Mouse (Mus musculus) lung, postnatal 36 days (tissue): Measurements from ENCODE around the gene Gm20388.
"Not testable (repeated sequence)": the region's sequence is repeated elsewhere in the genome, so short reads cannot be mapped to it uniquely, and the experiment has no call there.

ENCODE experiments used
- DNase-seq: peaks from one replicate; pipeline ENCODE4 v3.0.0; 2022; ENCODE audit warnings: mixed read lengths

Gm20388 gene

DNA sequence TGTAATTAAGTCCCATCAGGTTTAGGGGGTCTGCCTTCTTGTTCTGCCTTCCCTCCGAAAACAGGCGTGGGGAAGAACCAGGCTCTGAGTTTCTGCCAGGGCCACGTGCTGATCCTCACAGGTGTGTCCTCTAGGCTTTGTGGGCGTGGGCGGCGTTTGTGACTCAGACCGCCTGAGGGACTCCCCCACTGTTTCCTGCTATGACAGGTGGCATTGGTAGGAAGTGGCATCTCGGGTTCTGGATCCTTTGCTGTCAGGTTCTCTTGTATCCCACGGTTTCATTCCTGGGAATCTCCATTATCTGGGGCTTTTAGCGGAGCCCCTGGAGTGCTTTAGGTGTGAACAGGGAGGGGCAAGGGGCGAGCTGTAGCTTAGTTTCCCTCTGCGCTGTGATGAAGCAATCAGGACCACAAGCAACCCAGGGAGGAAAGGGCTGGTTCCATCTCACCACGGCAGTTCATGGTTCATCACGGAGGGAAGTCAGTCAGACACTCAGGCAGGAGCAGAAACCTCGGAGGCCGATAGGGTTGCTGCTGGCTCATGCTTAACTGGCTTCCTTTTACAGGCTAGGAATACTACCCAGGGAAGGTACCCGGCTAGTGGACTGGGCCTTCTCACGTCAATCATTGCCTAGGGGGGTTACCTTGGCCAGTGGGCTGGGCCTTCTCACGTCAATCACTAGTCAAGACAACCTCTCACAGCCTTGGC, 791.3 kb downstream of the Gm20388 start:
- no peak for DNase-seq

- DNase-seq, result peak; percentile 52
Observed at GRCm38 (mm10) chr8:120704203-120704602, 793.6 kb downstream of the Gm20388 start.

DNA sequence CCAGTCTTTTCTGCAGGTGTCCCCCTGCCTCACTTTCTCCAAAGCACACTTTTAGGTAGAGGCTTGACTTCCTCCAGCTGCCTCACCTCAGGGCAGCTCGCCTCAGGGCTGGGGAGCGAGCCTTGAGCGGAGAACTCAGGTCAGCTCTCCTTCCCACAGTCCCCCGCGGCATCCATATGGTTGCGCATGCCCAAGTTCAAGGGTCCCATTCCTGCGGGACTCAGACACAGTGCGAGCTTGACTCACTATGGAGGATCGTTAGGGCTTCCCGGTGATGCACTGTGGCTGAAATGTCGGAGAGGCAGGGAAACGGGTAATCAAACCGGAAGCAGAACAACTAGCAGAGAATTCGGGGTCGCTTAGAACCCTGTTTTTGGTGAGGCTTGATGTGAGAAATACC, 794.5 kb downstream of the Gm20388 start:
- no peak for DNase-seq

GRCm38 (mm10) chr8:120706193-120706592, 795.6 kb downstream of the Gm20388 start:
- no peak for DNase-seq

- DNase-seq, result no peak
Observed at GRCm38 (mm10) chr8:120709176-120709575, 798.5 kb downstream of the Gm20388 start.

- no peak for DNase-seq
Observed at GRCm38 (mm10) chr8:120715200-120715599, 804.6 kb downstream of the Gm20388 start.

- no peak for DNase-seq
Observed at GRCm38 (mm10) chr8:120715996-120716680, 805.5 kb downstream of the Gm20388 start.

- DNase-seq, result no peak
Observed at GRCm38 (mm10) chr8:120719586-120720236, 809.1 kb downstream of the Gm20388 start.

DNA sequence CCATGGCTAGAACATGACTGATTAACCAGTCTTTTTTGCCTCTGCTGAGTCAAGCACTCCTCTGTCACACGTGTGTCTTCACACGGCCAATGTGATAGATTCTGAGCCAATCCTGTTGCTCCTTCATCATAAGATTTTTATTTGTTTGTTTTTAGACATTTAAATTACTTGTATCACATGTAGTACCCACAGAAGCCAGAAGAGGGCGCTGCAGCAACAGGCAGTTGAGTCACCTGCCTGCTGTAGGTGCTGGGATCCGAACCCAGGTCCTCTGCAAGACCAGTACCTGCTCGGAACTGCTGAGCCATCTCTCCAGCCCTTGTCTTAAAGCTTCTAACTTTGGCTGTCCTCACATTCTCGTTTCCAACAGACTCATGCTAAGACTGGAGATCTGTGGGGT, 812.4 kb downstream of the Gm20388 start:
- DNase-seq, result no peak

- not testable (repeated sequence) for DNase-seq
Observed at GRCm38 (mm10) chr8:120724096-120724495, 813.5 kb downstream of the Gm20388 start.

GRCm38 (mm10) chr8:120724816-120725575, 814.4 kb downstream of the Gm20388 start:
- no peak for DNase-seq

- DNase-seq, result no peak
Observed at GRCm38 (mm10) chr8:120725576-120725950, 814.9 kb downstream of the Gm20388 start.

GRCm38 (mm10) chr8:120726051-120726450, 815.4 kb downstream of the Gm20388 start:
- no peak for DNase-seq

DNA sequence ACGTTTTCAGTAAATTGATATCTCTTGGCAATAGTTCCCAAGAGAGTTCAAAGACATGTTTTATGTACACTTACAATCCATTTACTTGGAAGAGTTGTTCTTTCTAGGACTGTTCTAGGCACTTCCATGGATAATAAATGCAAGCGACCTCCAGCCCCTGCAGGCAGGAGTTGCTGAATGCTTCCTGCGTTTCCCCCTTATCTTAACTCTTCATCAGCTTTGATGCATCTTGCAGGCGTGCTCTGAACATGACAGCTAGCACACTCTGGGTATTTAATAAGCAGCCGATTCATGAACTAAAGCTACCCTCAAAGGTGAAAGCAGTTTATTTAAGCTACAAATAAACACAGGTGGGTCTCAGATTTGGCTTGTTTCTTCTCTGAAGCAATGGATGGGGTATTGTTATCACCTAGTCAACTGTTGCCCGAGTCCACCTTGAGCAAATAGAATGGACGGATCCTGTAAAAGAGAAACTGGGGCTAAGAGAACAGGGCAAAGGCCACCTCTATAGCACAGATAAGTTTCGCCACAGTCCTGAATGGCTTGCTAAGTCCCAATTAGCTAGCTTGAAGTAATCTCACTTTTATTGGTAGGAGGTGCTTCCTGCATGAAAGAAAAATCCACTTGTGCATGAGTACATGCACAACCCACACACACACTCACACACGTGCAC, 818.0 kb downstream of the Gm20388 start:
- DNase-seq, result no peak

GRCm38 (mm10) chr8:120731582-120731981, 820.9 kb downstream of the Gm20388 start:
- DNase-seq, result no peak

DNA sequence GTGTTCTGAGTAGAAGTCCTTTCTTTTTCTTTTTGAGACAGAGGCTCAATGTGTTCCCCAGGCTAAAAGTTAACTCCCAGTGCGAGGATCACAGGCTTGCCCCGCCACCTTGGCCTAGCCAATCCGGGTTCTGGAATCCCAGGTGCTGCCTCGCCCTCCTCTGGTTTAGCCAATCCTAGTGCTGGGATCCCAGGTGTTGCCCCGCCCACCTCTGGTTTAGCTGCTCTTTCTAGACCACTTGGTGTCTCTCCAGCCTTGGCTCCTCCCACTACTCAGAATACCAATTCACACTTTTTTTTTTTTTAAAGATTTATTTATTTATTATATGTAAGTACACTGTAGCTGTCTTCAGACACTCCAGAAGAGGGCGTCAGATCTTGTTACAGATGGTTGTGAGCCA, 821.4 kb downstream of the Gm20388 start:
- DNase-seq, result no peak

- peak; percentile 89 for DNase-seq
Observed at GRCm38 (mm10) chr8:120735770-120736481, 825.3 kb downstream of the Gm20388 start, which contains the start of gene Irf8. Gene Irf8, plus strand, starts transcription at chr8:120736358.

DNA sequence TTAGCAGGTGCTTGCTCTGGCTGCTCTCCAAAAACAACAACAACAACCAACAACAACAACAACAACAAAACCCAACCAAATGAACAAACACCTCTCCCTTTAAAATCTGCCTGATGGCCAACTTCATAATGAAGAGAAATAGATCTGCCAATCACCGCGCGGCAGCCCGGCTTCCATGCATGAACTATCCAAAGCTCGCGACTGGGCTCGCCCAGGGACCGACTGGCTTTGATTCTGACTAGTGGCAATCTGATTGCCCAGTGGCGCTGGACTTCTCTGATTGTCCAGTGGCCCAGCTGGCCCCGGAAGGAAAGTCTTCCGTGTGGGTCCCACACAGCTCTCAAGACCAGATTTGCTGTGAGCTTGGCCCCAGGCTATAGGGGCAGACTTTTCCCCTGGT, 825.8 kb downstream of the Gm20388 start:
- peak; percentile 68 for DNase-seq

DNA sequence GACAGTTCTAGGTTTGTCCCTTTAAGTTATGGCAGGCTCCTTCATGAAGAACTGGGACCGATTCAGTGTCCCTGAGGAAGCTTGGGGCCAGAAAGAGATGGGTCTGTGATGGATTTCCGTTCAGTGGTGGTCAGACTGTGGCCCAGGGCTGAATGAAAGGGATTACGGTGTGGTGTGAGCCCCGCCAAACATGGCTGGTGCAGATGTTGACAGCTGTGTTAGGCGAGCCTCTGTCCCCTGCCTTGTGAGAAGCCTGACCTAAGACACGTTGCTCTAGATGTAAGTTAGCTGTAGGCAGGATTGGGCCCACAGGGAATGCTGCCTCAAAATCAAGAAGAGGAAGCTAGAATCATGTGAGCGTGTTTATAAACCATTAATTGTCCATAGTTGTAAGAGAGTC, 826.5 kb downstream of the Gm20388 start:
- no peak for DNase-seq

DNA sequence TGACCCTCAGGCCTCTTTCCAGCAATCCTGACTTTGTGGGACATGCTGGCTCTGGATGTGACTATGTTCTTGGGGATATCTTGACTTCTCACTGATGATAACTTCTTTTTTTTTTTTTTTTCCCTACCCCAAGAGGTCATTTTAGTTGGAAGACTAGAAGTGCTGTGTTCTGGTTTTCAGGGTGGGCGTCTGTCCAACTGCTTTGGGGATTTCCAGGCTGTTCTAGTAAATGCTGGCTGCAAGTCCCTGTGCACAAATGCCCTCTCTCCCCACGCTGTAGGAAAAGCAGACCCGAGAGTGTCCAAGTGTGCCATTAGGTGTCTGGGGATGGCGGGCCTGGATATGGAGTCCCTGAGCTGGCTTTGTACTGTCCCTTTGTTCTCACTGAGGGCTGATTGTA, 828.1 kb downstream of the Gm20388 start:
- no peak for DNase-seq

- DNase-seq, result no peak
Observed at GRCm38 (mm10) chr8:120739526-120739925, 828.9 kb downstream of the Gm20388 start.

DNA sequence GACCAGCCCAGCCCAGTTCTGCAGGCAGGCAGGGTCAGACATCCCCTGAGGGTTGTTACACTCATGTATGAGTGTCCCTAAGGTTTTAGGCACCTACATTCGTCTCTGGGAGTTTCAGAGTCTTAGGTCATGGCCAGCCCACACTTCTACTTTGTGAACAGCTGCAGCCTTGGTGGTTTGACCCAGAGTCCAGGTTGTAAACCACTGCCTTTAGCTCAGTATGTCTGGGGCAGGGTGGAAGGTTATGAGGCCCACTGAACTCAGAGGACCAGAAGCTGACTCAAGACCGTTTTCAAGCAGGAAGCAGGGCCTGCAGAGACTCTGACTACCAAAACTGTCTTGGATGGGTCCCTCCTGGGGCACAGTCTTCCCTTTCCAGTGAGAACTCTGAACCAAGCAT, 829.9 kb downstream of the Gm20388 start:
- no peak for DNase-seq
